Mouse (Mus musculus) kidney, adult 2 months (tissue): ENCODE measurements around the gene Zfp869. TPM values are rescaled to one million over a fixed set of nuclear protein-coding genes. Genes with fewer than 3 reads are reported as not detected.
"Not testable (repeated sequence)": the region's sequence is repeated elsewhere in the genome, so short reads cannot be mapped to it uniquely, and the experiment has no call there.

ENCODE experiments used
- DNase-seq: peaks from one replicate; pipeline ENCODE4 v3.0.0; 2021
- H3K27ac ChIP-seq: fragments of 200-500 bp; 2 replicates; pipeline ENCODE4 v1.5.1; 2012; ENCODE audit warnings: low read depth, low read length, control low read depth, inconsistent platforms; ENCODE audit not compliant: insufficient read depth
- H3K27me3 ChIP-seq: fragments of 200-500 bp; replicated peaks from 2 replicates; pipeline ENCODE4 v1.6.1; 2012; ENCODE audit warnings: mild to moderate bottlenecking, moderate library complexity, low read length, inconsistent platforms; ENCODE audit not compliant: control insufficient read depth, insufficient read depth
- H3K36me3 ChIP-seq: fragments of 200-500 bp; 2 replicates; pipeline ENCODE4 v1.6.1; 2012; ENCODE audit warnings: mild to moderate bottlenecking, moderate library complexity, low read length, inconsistent platforms; ENCODE audit not compliant: control insufficient read depth, insufficient read depth
- H3K4me1 ChIP-seq: fragments of 200-500 bp; 2 replicates; pipeline ENCODE4 v1.6.1; 2011; ENCODE audit warnings: low read length; ENCODE audit not compliant: control insufficient read depth, insufficient read depth
- H3K4me3 ChIP-seq: fragments of 200-500 bp; 2 replicates; pipeline ENCODE4 v1.5.1; 2011; ENCODE audit warnings: mild to moderate bottlenecking, low read depth, low read length, control low read depth; ENCODE audit not compliant: insufficient read depth
- CTCF ChIP-seq: fragments of 200-500 bp; conservative IDR thresholded peaks from 2 replicates; pipeline ENCODE4 v1.5.1; 2011; ENCODE audit warnings: low read depth, mild to moderate bottlenecking, control low read depth, low read length, moderate library complexity, mixed read lengths; ENCODE audit not compliant: insufficient read depth, insufficient read length
- POLR2A ChIP-seq: fragments of 200-500 bp; IDR thresholded peaks from one replicate; pipeline ENCODE4 v1.6.1; 2011; ENCODE audit warnings: low read depth, low read length, control low read depth
- WGBS: fragments of 180-500 bp; shearing (Covaris S2); methylation state at CpG from one replicate; pipeline ENCODE4 v1.1.7; 2018; 5-methylcytosine and 5-hydroxymethylcytosine counted together
- polyA plus RNA-seq: library from polyadenylated mRNA; depleted of rRNA; stranded (reverse); fragments of >200 nt; gene quantifications from 2 replicates; pipeline ENCODE4 v1.2.3, GENCODE M21; 2012; rRNA removed

Zfp869 gene
- polyA plus RNA-seq, 1 experiment, result 4.2 TPM

GRCm38 (mm10) chr8:69717232-69717580 is 6.7 kb upstream of the Zfp869 start:
- Histone ChIP-seq H3K4me1 (peaks cover 5% of the 10 kb centered on the region), H3K27me3 (no peaks in the 10 kb centered on the region), H3K27ac (0 out of 2 replicates have a peak overlapping the region, but pooled peaks have one; percentile 2), H3K36me3 (no peaks in the 10 kb centered on the region), H3K4me3 (peak overlapping the region; percentile 30; the same call in 1 of the 2 replicates)
- no peak for TF ChIP-seq POLR2A
- no peak for TF ChIP-seq CTCF
- no peak for DNase-seq
- 43% methylated on average over 5 of the region's 5 CpGs for WGBS

- H3K4me3 ChIP-seq, result peak overlapping the region; percentile 66
- DNase-seq, result peak; percentile 100
- peak overlapping the region; percentile 90 for H3K27ac ChIP-seq
- H3K4me1 ChIP-seq, result peaks cover 5% of the 10 kb centered on the region
- under 1% methylated on average over 52 of the region's 52 CpGs for WGBS
- 0 out of 2 replicates have a peak, but pooled peaks cover 2% of the 10 kb centered on the region for H3K36me3 ChIP-seq
- no peaks in the 10 kb centered on the region for H3K27me3 ChIP-seq
- TF ChIP-seq POLR2A, result peak; percentile 67
- TF ChIP-seq CTCF, result no peak
Measured at GRCm38 (mm10) chr8:69716403-69717231, 6.1 kb upstream of the Zfp869 start.

GRCm38 (mm10) chr8:69715366-69715765 is 4.8 kb upstream of the Zfp869 start:
- Histone ChIP-seq H3K27ac (no peak overlapping the region), H3K36me3 (0 out of 2 replicates have a peak, but pooled peaks cover 3% of the 10 kb centered on the region), H3K4me1 (peaks cover 5% of the 10 kb centered on the region), H3K27me3 (no peaks in the 10 kb centered on the region), H3K4me3 (peak overlapping the region; percentile 16)
- TF ChIP-seq CTCF, result no peak
- no peak for TF ChIP-seq POLR2A
- DNase-seq, result no peak
- 59% methylated on average over 6 of the region's 6 CpGs for WGBS

GRCm38 (mm10) chr8:69713516-69713915 is 3.0 kb upstream of the Zfp869 start:
- TF ChIP-seq POLR2A, result no peak
- TF ChIP-seq CTCF, result no peak
- WGBS, result 78% methylated on average over 8 of the region's 8 CpGs
- no peak overlapping the region for H3K4me3 ChIP-seq

GRCm38 (mm10) chr8:69701810-69702209 is 8.7 kb downstream of the Zfp869 start:
- Histone ChIP-seq H3K4me3 (no peak overlapping the region), H3K27me3 (no peaks in the 10 kb centered on the region), H3K4me1 (0 out of 2 replicates have a peak, but pooled peaks cover 2% of the 10 kb centered on the region), H3K27ac (no peak overlapping the region), H3K36me3 (peaks cover 14% of the 10 kb centered on the region)
- 80% methylated on average over 6 of the region's 6 CpGs for WGBS
- no peak for DNase-seq
- TF ChIP-seq CTCF (no peak), POLR2A (no peak)

More at GRCm38 (mm10) chr8:69713516-69713915, 3.0 kb upstream of the Zfp869 start:
- Histone ChIP-seq H3K36me3 (peaks cover 17% of the 10 kb centered on the region), H3K4me1 (peaks cover 5% of the 10 kb centered on the region), H3K27ac (no peak overlapping the region), H3K27me3 (no peaks in the 10 kb centered on the region)
- DNase-seq, result no peak

- not testable (repeated sequence) for H3K4me3 ChIP-seq, H3K27ac ChIP-seq, H3K27me3 ChIP-seq, H3K4me1 ChIP-seq, H3K36me3 ChIP-seq
- WGBS, result 45% methylated on average over 2 of the region's 2 CpGs
- DNase-seq, result peak; percentile 62
Measured at GRCm38 (mm10) chr8:69665051-69665450, 45.5 kb downstream of the Zfp869 start.

- Histone ChIP-seq H3K27me3 (no peaks in the 10 kb centered on the region), H3K4me3 (no peak overlapping the region), H3K4me1 (no peaks in the 10 kb centered on the region), H3K27ac (no peak overlapping the region), H3K36me3 (peaks cover 7% of the 10 kb centered on the region)
- DNase-seq, result no peak
- TF ChIP-seq CTCF (no peak), POLR2A (no peak)
Measured at GRCm38 (mm10) chr8:69661294-69661693, 49.2 kb downstream of the Zfp869 start.

Other genes with a start within 250 kb of the Zfp869 start
- not detected in 2 replicates for gene Gm7697, start 187.7 kb downstream of the Zfp869 start, polyA plus RNA-seq
- gene Zfp868, start 85.2 kb downstream of the Zfp869 start, polyA plus RNA-seq, result 4.0 and 4.3 TPM in 2 replicates
- gene Zfp964, start 56.2 kb downstream of the Zfp869 start, polyA plus RNA-seq, result 0.80 and 0.97 TPM in 2 replicates
- 1.9 and 2.5 TPM in 2 replicates for gene Zfp963, start 39.2 kb upstream of the Zfp869 start, polyA plus RNA-seq
- 0.23 TPM in 1 of 2 replicates, not detected in the other for gene Gm20422, start 64.2 kb upstream of the Zfp869 start, polyA plus RNA-seq
- gene Atp13a1, start 80.4 kb upstream of the Zfp869 start, polyA plus RNA-seq, result 59.9 and 81.3 TPM in 2 replicates
- 8.5 and 11.3 TPM in 2 replicates for gene Zfp866, start 80.5 kb upstream of the Zfp869 start, polyA plus RNA-seq
- gene Gmip, start 98.0 kb upstream of the Zfp869 start, polyA plus RNA-seq, result 15.8 and 15.9 TPM in 2 replicates
- gene Lpar2, start 111.7 kb upstream of the Zfp869 start, polyA plus RNA-seq, result 6.4 and 6.7 TPM in 2 replicates
- 3.6 and 3.9 TPM in 2 replicates for gene Pbx4, start 121.8 kb upstream of the Zfp869 start, polyA plus RNA-seq
- 0.11 and 0.16 TPM in 2 replicates for gene Cilp2, start 177.0 kb upstream of the Zfp869 start, polyA plus RNA-seq
- 1.3 and 1.5 TPM in 2 replicates for gene Tssk6, start 191.5 kb upstream of the Zfp869 start, polyA plus RNA-seq
- 283 and 372 TPM in 2 replicates for gene Ndufa13, start 191.8 kb upstream of the Zfp869 start, polyA plus RNA-seq
- gene Yjefn3, start 192.0 kb upstream of the Zfp869 start, polyA plus RNA-seq, result 3.9 and 5.6 TPM in 2 replicates